Mouse (Mus musculus): ENCODE data around the gene Cd247. TPM values are rescaled to one million over a fixed set of nuclear protein-coding genes. Genes with fewer than 3 reads are reported as not detected.

Gene Cd247
- polyA plus RNA-seq, 1 experiment, result 0.05 TPM

DNA sequence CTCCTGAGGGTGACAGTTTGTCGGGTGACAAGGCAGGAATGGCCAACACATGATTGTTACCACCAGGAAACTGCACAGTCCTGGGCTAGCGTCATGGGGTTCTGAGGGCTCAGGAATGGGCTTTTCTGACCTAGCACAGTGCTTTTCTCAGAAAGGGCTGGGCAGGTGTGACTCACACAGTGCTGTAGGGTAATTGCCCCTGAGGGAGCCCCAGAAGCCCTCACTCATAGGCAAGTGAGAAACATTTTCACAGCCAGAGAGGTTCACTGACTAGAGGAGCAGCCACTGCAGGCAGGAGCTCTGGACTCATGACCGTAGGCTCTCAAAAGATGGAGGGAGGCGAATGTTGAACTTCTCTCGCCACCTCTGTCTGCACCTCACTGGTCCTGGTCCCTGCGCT, 1.5 kb downstream of the Cd247 start:
- TF ChIP-seq GATA1 (IDR thresholded peaks at IDR 0.05; ENCODE audit: low read length), result no peak
- no peak for TF ChIP-seq TAL1 (IDR thresholded peaks at IDR 0.05; ENCODE audit: low read length)

DNA sequence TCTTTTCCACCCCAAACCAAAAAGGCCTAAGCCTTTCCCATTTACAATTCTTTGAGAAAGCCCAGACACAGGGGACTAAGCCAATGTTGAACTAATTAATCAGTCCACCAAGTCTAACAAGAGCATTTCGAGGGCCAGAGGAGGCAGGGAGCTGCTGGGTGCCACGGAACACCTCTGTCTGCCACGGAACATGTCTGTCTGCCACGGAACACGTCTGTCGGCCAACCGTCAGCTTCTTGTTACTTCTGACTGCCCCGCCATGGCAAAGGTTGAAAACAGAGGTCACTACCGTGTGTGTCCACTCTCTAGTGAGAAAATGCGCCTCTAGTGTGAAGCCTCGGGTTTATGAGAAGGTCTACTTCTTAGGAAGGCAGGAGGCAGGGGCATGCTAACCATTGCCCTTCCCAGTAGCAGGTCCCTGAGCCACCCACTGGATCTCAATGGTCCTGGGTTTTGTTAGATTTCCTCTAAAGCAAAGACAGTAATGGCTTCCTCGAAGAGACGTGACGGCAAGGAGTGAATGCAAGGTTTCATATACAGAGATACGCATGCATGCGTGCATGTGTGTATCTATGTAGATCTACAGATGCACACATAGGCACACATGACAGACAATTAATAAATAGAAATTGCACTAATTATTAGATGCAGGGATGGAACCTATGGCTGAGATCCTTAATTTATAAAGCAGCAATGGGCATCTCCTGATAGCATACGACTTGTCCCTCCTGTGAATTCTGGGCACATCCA, 2.2 kb downstream of the Cd247 start:
- no peaks in the 10 kb centered on the region; the same call in 1 of the 2 replicates for H3K4me1 ChIP-seq (ENCODE audit: control insufficient read depth)
- H3K9me3 ChIP-seq (ENCODE audit: control insufficient read depth, low read length), result no peaks in the 10 kb centered on the region
- no peaks in the 10 kb centered on the region for H3K36me3 ChIP-seq (ENCODE audit: control insufficient read depth)
- H3K27me3 ChIP-seq (ENCODE audit: control insufficient read depth), result no peaks in the 10 kb centered on the region
- no peak overlapping the region for H3K4me3 ChIP-seq (replicated peaks)
- TF ChIP-seq GATA1 (IDR thresholded peaks at IDR 0.05; ENCODE audit: low read length) (no peak), TAL1 (IDR thresholded peaks at IDR 0.05; ENCODE audit: low read length) (no peak)

More for the DNA sequence above, 1.5 kb downstream of the Cd247 start:
- no peaks in the 10 kb centered on the region for H3K27me3 ChIP-seq (ENCODE audit: control insufficient read depth)
- H3K4me3 ChIP-seq (replicated peaks), result no peak overlapping the region
- H3K4me1 ChIP-seq (ENCODE audit: control insufficient read depth), result no peaks in the 10 kb centered on the region; the same call in 1 of the 2 replicates
- no peaks in the 10 kb centered on the region for H3K36me3 ChIP-seq (ENCODE audit: control insufficient read depth)
- no peaks in the 10 kb centered on the region for H3K9me3 ChIP-seq (ENCODE audit: control insufficient read depth, low read length)

DNA sequence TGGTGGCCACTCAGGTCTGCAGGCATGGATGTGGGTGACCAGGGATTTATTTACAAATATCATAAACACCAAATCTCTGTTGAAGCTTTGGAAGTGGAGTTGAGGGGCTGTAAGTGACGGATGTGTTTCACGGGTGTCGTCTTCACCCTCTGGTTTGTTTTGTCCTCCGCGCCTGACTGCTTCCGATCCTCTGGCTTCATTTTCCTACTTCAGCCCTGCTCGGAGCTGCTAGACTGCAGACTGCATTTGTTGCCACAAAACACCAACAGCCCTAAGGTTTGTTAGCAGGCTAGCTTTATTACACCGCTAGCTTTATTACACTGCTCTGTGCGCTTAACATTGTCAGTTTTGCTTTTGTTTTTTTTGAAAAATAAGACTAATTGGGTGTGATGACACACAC, 2.9 kb downstream of the Cd247 start:
- no peaks in the 10 kb centered on the region for H3K9me3 ChIP-seq (ENCODE audit: control insufficient read depth, low read length)
- H3K27me3 ChIP-seq (ENCODE audit: control insufficient read depth), result no peaks in the 10 kb centered on the region
- TF ChIP-seq GATA1 (IDR thresholded peaks at IDR 0.05; ENCODE audit: low read length) (no peak), TAL1 (IDR thresholded peaks at IDR 0.05; ENCODE audit: low read length) (no peak)
- no peak overlapping the region for H3K4me3 ChIP-seq (replicated peaks)
- H3K36me3 ChIP-seq (ENCODE audit: control insufficient read depth), result no peaks in the 10 kb centered on the region
- no peaks in the 10 kb centered on the region; the same call in 1 of the 2 replicates for H3K4me1 ChIP-seq (ENCODE audit: control insufficient read depth)

DNA sequence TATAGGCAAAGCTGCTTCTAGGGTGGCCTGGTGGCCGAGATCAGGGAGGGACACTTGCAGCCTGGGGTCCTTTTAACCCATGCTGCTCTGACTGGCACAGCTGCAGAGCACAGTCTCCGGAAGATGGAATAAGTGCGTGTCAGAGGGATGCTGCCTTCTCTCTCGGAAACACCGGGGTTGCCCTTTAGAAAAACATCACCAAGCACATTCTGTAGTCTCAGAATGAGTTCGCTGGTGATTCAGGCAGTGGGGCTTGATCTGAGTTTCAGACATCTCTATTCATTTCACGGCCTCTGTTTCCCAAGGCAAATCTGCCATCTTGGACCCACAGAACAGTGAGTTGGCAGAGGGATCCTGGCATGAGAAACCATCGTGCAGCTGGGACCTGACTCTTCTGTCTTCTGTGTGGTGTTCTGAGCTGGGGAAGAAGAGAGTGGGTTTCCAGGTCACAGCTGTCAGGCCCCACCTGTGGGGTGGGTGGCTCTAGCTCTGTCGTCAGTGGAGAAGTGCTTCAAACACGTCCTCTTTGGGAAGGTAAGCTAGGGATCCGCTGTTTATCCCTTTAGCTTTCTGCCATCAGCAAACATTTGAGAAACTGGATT, 13.3 kb downstream of the Cd247 start:
- TF ChIP-seq GATA1 (IDR thresholded peaks at IDR 0.05; ENCODE audit: low read length) (no peak), TAL1 (IDR thresholded peaks at IDR 0.05; ENCODE audit: low read length) (no peak)
- Histone ChIP-seq H3K4me3 (replicated peaks) (no peak overlapping the region), H3K36me3 (ENCODE audit: control insufficient read depth) (no peaks in the 10 kb centered on the region), H3K9me3 (ENCODE audit: control insufficient read depth, low read length) (no peaks in the 10 kb centered on the region), H3K4me1 (ENCODE audit: control insufficient read depth) (no peaks in the 10 kb centered on the region), H3K27me3 (ENCODE audit: control insufficient read depth) (no peaks in the 10 kb centered on the region)

DNA sequence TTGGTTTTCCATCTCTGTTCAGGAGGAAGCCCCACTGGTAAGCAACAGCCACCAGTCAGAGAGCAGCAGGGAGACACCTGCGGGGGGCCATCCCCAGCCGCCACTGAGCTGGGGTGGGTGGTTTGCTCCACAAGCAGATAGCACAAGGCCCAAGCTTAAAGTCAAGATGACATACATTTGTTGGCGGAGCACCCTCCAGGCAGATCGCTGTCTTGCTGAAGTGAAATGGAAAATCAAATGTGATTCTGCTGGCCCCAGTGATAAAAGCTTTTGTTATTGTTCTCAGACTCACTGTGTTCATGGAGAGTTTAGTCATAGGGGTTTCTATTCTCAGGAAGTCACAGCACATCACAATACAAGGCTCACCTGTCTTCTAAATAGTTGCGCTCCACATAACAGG, 14.6 kb downstream of the Cd247 start:
- Histone ChIP-seq H3K4me1 (ENCODE audit: control insufficient read depth) (no peaks in the 10 kb centered on the region), H3K27me3 (ENCODE audit: control insufficient read depth) (no peaks in the 10 kb centered on the region), H3K36me3 (ENCODE audit: control insufficient read depth) (no peaks in the 10 kb centered on the region), H3K4me3 (replicated peaks) (no peak overlapping the region), H3K9me3 (ENCODE audit: control insufficient read depth, low read length) (no peaks in the 10 kb centered on the region)
- TF ChIP-seq GATA1 (IDR thresholded peaks at IDR 0.05; ENCODE audit: low read length) (no peak), TAL1 (IDR thresholded peaks at IDR 0.05; ENCODE audit: low read length) (no peak)

DNA sequence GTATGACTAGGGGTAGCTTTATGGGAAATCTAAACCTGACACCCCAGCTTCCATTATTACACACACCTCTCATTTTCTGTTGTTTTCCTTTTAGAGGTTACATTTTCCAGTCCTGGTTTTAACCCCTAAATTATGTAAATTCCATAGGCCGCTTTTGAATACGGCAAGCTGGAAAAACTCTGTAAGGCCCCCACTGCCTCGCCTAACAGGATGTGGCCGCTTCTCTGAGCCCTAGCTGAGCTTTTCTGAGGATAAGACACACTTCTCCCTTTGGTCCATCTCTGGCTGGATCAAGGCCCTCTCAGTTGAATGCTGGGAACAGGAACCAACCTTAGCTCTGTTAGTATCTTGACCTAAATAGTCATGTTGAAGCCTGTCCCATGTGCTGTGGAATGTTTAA, 15.7 kb downstream of the Cd247 start:
- H3K4me3 ChIP-seq (replicated peaks), result no peak overlapping the region
- H3K36me3 ChIP-seq (ENCODE audit: control insufficient read depth), result no peaks in the 10 kb centered on the region
- peaks cover 3% of the 10 kb centered on the region for H3K4me1 ChIP-seq (ENCODE audit: control insufficient read depth)
- H3K9me3 ChIP-seq (ENCODE audit: control insufficient read depth, low read length), result no peaks in the 10 kb centered on the region
- no peak for TF ChIP-seq GATA1 (IDR thresholded peaks at IDR 0.05; ENCODE audit: low read length)
- no peak for TF ChIP-seq TAL1 (IDR thresholded peaks at IDR 0.05; ENCODE audit: low read length)
- H3K27me3 ChIP-seq (ENCODE audit: control insufficient read depth), result no peaks in the 10 kb centered on the region

DNA sequence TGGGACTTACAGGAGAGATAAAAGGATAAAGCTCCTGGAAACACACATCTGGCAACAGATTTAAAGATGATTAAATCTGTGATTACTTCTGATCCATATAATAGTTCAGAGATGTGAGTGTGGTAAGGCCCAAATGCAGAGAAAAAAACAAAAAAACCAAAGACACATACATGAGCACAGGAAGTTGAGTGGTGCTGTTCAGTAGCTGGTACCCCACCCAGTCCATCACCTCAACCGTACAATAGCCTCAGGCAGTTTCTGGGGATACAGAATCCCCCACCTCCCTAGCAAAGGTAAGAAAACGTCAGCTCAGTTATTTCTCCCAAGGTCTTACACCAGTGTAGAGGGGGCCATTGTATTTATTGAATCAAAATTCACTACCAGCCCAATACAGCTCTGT, 22.2 kb downstream of the Cd247 start:
- Histone ChIP-seq H3K9me3 (ENCODE audit: control insufficient read depth, low read length) (no peaks in the 10 kb centered on the region), H3K27me3 (ENCODE audit: control insufficient read depth) (peaks cover 25% of the 10 kb centered on the region), H3K4me3 (replicated peaks) (no peak overlapping the region), H3K36me3 (ENCODE audit: control insufficient read depth) (no peaks in the 10 kb centered on the region), H3K4me1 (ENCODE audit: control insufficient read depth) (peaks cover 10% of the 10 kb centered on the region)
- TF ChIP-seq TAL1 (IDR thresholded peaks at IDR 0.05; ENCODE audit: low read length) (no peak), GATA1 (IDR thresholded peaks at IDR 0.05; ENCODE audit: low read length) (no peak)

DNA sequence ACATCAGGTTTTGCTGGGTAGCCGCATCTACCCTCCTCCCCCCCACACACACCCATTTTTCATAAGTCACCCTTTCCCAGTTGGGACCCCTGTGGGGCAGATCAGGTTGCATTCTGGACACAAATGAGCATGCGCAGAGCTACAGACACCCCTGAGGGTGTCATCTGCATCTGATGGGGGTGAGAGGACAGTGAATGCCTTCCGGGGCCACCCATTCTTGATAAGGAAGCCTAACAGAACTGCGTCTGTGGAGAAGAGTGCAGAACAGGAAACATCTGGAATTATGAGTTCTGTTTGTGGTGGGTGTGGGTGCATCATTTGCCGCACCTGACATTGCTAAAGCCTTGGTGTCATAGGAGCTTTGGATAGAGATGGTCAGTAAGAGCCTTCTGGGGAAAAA, 22.7 kb downstream of the Cd247 start:
- H3K4me1 ChIP-seq (ENCODE audit: control insufficient read depth), result peaks cover 10% of the 10 kb centered on the region
- H3K9me3 ChIP-seq (ENCODE audit: control insufficient read depth, low read length), result no peaks in the 10 kb centered on the region
- no peak overlapping the region for H3K4me3 ChIP-seq (replicated peaks)
- H3K27me3 ChIP-seq (ENCODE audit: control insufficient read depth), result peaks cover 25% of the 10 kb centered on the region
- TF ChIP-seq GATA1 (IDR thresholded peaks at IDR 0.05; ENCODE audit: low read length) (no peak), TAL1 (IDR thresholded peaks at IDR 0.05; ENCODE audit: low read length) (no peak)
- H3K36me3 ChIP-seq (ENCODE audit: control insufficient read depth), result no peaks in the 10 kb centered on the region

DNA sequence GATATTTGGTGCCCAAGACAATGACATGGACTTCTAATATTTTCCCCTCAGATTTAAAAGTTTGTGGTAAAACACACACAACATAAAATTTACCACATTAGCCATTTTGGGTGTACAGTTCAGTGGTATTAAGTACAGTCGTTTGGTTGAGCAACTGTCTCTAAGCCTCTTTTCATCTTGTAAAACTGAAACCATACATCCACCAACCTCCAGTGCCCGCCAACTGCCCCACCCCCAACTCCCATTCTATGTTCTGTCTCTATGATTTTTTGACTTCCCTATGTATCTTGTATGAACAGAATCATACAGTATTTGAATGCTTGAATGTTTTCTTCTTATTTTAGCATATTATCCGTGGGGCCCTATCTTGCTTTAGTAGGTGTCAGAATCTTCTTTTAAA, 24.3 kb downstream of the Cd247 start:
- peaks cover 25% of the 10 kb centered on the region for H3K4me1 ChIP-seq (ENCODE audit: control insufficient read depth)
- H3K4me3 ChIP-seq (replicated peaks), result no peak overlapping the region
- H3K27me3 ChIP-seq (ENCODE audit: control insufficient read depth), result peaks cover 28% of the 10 kb centered on the region
- no peaks in the 10 kb centered on the region for H3K36me3 ChIP-seq (ENCODE audit: control insufficient read depth)
- no peaks in the 10 kb centered on the region for H3K9me3 ChIP-seq (ENCODE audit: control insufficient read depth, low read length)
- no peak for TF ChIP-seq GATA1 (IDR thresholded peaks at IDR 0.05; ENCODE audit: low read length)
- TF ChIP-seq TAL1 (IDR thresholded peaks at IDR 0.05; ENCODE audit: low read length), result no peak
